Mouse (Mus musculus): ENCODE measurements at regions not wholly inside any gene's neighbourhood (a gene's known extent, or its start where the extent isn't known, plus 50 kb on each side); places are given as distances from the start of the nearest gene placed in this dataset.
"Not testable (repeated sequence)": the region's sequence is repeated elsewhere in the genome, so short reads cannot be mapped to it uniquely, and the experiment has no call there.

GRCm38 (mm10) chr8:30063148-30063547 lies 2615.7 kb downstream of the Poteg start:
- no peak for ATAC-seq (replicated peaks; ENCODE audit: low read depth, poor library complexity, severe bottlenecking)

- no peak for ATAC-seq (replicated peaks; ENCODE audit: low read depth, poor library complexity, severe bottlenecking)
These were observed 2630.3 kb downstream of the Poteg start for GRCm38 (mm10) chr8:30077726-30078125.

GRCm38 (mm10) chr8:30127766-30128165 lies 2680.3 kb downstream of the Poteg start:
- ATAC-seq (replicated peaks; ENCODE audit: low read depth, poor library complexity, severe bottlenecking): no peak

- no peak for ATAC-seq (replicated peaks; ENCODE audit: low read depth, poor library complexity, severe bottlenecking)
These were observed 2687.5 kb downstream of the Poteg start for GRCm38 (mm10) chr8:30134999-30135398.

- ATAC-seq (replicated peaks; ENCODE audit: low read depth, poor library complexity, severe bottlenecking): no peak
These were observed 2703.8 kb downstream of the Poteg start for GRCm38 (mm10) chr8:30151181-30151844.

- no peak for ATAC-seq (replicated peaks; ENCODE audit: low read depth, poor library complexity, severe bottlenecking)
These were observed 2705.5 kb downstream of the Poteg start for GRCm38 (mm10) chr8:30152921-30153320.

- ATAC-seq (replicated peaks; ENCODE audit: low read depth, poor library complexity, severe bottlenecking): no peak
These were observed 2724.4 kb downstream of the Poteg start for GRCm38 (mm10) chr8:30171881-30172280.

GRCm38 (mm10) chr8:30202746-30203145 lies 2755.3 kb downstream of the Poteg start:
- not testable (repeated sequence) for ATAC-seq (replicated peaks; ENCODE audit: low read depth, poor library complexity, severe bottlenecking)

- no peak for ATAC-seq (replicated peaks; ENCODE audit: low read depth, poor library complexity, severe bottlenecking)
These were observed 2779.9 kb downstream of the Poteg start for GRCm38 (mm10) chr8:30227354-30227753.

- ATAC-seq (replicated peaks; ENCODE audit: low read depth, poor library complexity, severe bottlenecking): no peak
These were observed 2785.8 kb downstream of the Poteg start for GRCm38 (mm10) chr8:30233266-30233665.

GRCm38 (mm10) chr8:30251797-30252196 lies 2804.3 kb downstream of the Poteg start:
- no peak for ATAC-seq (replicated peaks; ENCODE audit: low read depth, poor library complexity, severe bottlenecking)

GRCm38 (mm10) chr8:30269949-30270910 lies 2822.8 kb downstream of the Poteg start:
- no peak for ATAC-seq (replicated peaks; ENCODE audit: low read depth, poor library complexity, severe bottlenecking)

- no peak for ATAC-seq (replicated peaks; ENCODE audit: low read depth, poor library complexity, severe bottlenecking)
These were observed 2841.7 kb downstream of the Poteg start for GRCm38 (mm10) chr8:30289169-30289568.

- ATAC-seq (replicated peaks; ENCODE audit: low read depth, poor library complexity, severe bottlenecking): no peak
These were observed 2883.7 kb downstream of the Poteg start for GRCm38 (mm10) chr8:30331201-30331600.

GRCm38 (mm10) chr8:30333352-30333751 lies 2885.9 kb downstream of the Poteg start:
- ATAC-seq (replicated peaks; ENCODE audit: low read depth, poor library complexity, severe bottlenecking): no peak

GRCm38 (mm10) chr8:30359464-30359863 lies 2912.0 kb downstream of the Poteg start:
- ATAC-seq (replicated peaks; ENCODE audit: low read depth, poor library complexity, severe bottlenecking): no peak

GRCm38 (mm10) chr8:30365721-30366120 lies 2918.3 kb downstream of the Poteg start:
- ATAC-seq (replicated peaks; ENCODE audit: low read depth, poor library complexity, severe bottlenecking): no peak

- ATAC-seq (replicated peaks; ENCODE audit: low read depth, poor library complexity, severe bottlenecking): no peak
These were observed 2944.5 kb downstream of the Poteg start for GRCm38 (mm10) chr8:30391936-30392335.

- no peak for ATAC-seq (replicated peaks; ENCODE audit: low read depth, poor library complexity, severe bottlenecking)
These were observed 2989.1 kb upstream of the 5930422O12Rik start for GRCm38 (mm10) chr8:30439423-30439822.

GRCm38 (mm10) chr8:30441821-30442220 lies 2986.7 kb upstream of the 5930422O12Rik start:
- no peak for ATAC-seq (replicated peaks; ENCODE audit: low read depth, poor library complexity, severe bottlenecking)

GRCm38 (mm10) chr8:30443874-30444273 lies 2984.6 kb upstream of the 5930422O12Rik start:
- ATAC-seq (replicated peaks; ENCODE audit: low read depth, poor library complexity, severe bottlenecking): no peak
